Mouse (Mus musculus): ENCODE data around the gene Tgfb1i1.

GRCm38 (mm10) chr7:128297291-128297616 is 50.6 kb downstream of the Tgfb1i1 start:
- no peak for TF ChIP-seq CTCF (conservative IDR thresholded peaks at IDR 0.05; ENCODE audit: insufficient read depth, insufficient read length, low read depth, low read length)
- no peak for TF ChIP-seq POLR2A (IDR thresholded peaks at IDR 0.05; ENCODE audit: low read depth, low read length)
